Mouse (Mus musculus): ENCODE measurements around the gene Vrk3. TPM values are rescaled to one million over a fixed set of nuclear protein-coding genes. Genes with fewer than 3 reads are reported as not detected.

The Vrk3 gene
- polyA plus RNA-seq, 1 experiment from 2014 or later, result 32.5 TPM

DNA sequence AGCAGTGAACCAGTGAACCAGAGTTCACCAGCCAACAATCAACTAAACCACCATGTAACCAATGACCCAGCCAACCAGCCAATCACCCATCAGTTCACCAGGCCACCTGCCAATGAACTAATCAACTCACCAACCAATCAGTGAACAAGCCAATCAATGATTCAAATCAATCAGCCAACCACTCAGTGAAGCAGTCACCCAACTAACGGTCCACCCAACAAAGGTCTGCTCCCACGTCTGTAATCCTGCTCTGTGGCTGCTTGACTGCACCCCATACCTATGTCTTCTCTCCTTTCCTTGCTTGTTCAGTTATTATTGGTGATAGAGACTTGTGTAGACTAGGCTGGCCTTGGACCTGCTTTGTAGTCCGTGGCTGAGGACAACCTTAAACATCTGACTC, 65.8 kb downstream of the Vrk3 start:
- 93% methylated on average over 3 of the region's 3 CpGs for WGBS
- Histone ChIP-seq H3K9ac (ENCODE audit: low read depth, low read length) (no peak overlapping the region), H3K27me3 (ENCODE audit: control insufficient read depth, insufficient read depth, low read length) (no peaks in the 10 kb centered on the region), H3K36me3 (ENCODE audit: control insufficient read depth, insufficient read depth, low read length) (no peaks in the 10 kb centered on the region), H3K4me1 (replicated peaks; ENCODE audit: control insufficient read depth, insufficient read depth, low read length) (peaks cover 16% of the 10 kb centered on the region), H3K27ac (ENCODE audit: low read depth, low read length) (no peak overlapping the region), H3K4me3 (ENCODE audit: low read depth, low read length) (no peak overlapping the region), H3K4me2 (replicated peaks; ENCODE audit: low read depth, low read length) (no peak overlapping the region), H3K9me3 (ENCODE audit: control insufficient read depth, low read length) (no peaks in the 10 kb centered on the region)
- DNase-seq (ENCODE audit: low spot score), result no peak
- no peak for ATAC-seq (ENCODE audit: low FRiP score)

DNA sequence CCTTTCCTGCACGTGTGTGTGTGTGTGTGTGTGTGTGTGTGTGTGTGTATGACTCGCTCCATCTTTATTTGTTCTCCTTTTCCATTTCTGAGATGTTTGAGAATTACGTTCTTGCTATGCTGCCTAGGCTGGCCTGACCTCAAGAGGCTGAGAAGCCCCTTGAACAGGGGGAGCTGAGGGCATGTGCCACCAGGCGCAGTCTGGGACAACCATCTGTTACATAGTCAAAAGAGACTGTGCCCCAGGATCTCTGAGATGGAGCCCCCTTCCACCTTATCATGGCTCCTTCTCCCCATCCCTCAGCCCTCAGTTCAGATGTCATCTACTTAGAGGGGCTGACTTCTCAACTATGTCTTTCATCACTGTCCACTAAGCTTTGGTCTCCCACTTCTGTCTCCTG, 66.2 kb downstream of the Vrk3 start:
- ATAC-seq (ENCODE audit: low FRiP score) (no peak), DNase-seq (ENCODE audit: low spot score) (no peak)
- H3K4me2 ChIP-seq (replicated peaks; ENCODE audit: low read depth, low read length), result no peak overlapping the region
- H3K9me3 ChIP-seq (ENCODE audit: control insufficient read depth, low read length), result no peaks in the 10 kb centered on the region
- H3K27ac ChIP-seq (ENCODE audit: low read depth, low read length), result no peak overlapping the region
- H3K36me3 ChIP-seq (ENCODE audit: control insufficient read depth, insufficient read depth, low read length), result no peaks in the 10 kb centered on the region
- no peaks in the 10 kb centered on the region for H3K27me3 ChIP-seq (ENCODE audit: control insufficient read depth, insufficient read depth, low read length)
- H3K4me1 ChIP-seq (replicated peaks; ENCODE audit: control insufficient read depth, insufficient read depth, low read length), result peaks cover 17% of the 10 kb centered on the region
- 97% methylated on average over 3 of the region's 4 CpGs for WGBS
- H3K9ac ChIP-seq (ENCODE audit: low read depth, low read length), result no peak overlapping the region
- no peak overlapping the region for H3K4me3 ChIP-seq (ENCODE audit: low read depth, low read length)

DNA sequence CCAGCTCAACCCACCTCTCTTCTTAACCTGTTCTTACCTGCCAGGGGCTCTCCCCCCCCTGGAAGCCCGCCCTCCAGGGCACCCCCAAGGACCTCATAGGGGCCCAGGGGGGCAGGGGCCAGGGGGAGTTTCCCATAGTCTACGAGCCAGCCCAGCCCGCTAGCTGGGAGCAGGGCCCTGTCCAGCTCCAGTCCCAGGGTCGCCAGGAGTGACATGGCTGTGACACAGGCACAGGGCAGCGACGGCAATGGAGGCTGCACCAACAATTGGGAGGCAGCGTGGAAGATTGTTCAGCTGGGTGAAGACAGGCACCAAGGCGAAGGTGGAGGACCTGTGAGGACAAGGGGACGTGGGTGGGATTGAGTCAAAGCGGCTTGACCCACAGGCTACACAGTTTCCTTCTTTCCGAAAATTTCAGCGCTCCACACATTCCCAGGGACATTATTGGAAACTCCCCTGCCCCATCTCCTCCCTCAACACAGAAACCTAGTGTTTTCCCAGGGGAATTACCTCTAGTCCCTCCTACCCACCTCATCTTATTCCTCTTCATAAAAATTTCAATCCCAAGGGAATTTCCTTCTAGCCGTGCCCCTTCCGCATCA, 66.8 kb downstream of the Vrk3 start:
- Histone ChIP-seq H3K4me2 (replicated peaks; ENCODE audit: low read depth, low read length) (peak overlapping the region; percentile 28), H3K9ac (ENCODE audit: low read depth, low read length) (peak overlapping the region; percentile 35; the same call in 1 of the 2 replicates), H3K4me3 (ENCODE audit: low read depth, low read length) (peak overlapping the region; percentile 92), H3K36me3 (ENCODE audit: control insufficient read depth, insufficient read depth, low read length) (no peaks in the 10 kb centered on the region), H3K4me1 (replicated peaks; ENCODE audit: control insufficient read depth, insufficient read depth, low read length) (peaks cover 17% of the 10 kb centered on the region), H3K9me3 (ENCODE audit: control insufficient read depth, low read length) (no peaks in the 10 kb centered on the region), H3K27ac (ENCODE audit: low read depth, low read length) (peak overlapping the region; percentile 93; the same call in 1 of the 2 replicates), H3K27me3 (ENCODE audit: control insufficient read depth, insufficient read depth, low read length) (no peaks in the 10 kb centered on the region)
- 34% methylated on average over 14 of the region's 14 CpGs for WGBS
- DNase-seq (ENCODE audit: low spot score) (no peak), ATAC-seq (ENCODE audit: low FRiP score) (peak; percentile 13)

DNA sequence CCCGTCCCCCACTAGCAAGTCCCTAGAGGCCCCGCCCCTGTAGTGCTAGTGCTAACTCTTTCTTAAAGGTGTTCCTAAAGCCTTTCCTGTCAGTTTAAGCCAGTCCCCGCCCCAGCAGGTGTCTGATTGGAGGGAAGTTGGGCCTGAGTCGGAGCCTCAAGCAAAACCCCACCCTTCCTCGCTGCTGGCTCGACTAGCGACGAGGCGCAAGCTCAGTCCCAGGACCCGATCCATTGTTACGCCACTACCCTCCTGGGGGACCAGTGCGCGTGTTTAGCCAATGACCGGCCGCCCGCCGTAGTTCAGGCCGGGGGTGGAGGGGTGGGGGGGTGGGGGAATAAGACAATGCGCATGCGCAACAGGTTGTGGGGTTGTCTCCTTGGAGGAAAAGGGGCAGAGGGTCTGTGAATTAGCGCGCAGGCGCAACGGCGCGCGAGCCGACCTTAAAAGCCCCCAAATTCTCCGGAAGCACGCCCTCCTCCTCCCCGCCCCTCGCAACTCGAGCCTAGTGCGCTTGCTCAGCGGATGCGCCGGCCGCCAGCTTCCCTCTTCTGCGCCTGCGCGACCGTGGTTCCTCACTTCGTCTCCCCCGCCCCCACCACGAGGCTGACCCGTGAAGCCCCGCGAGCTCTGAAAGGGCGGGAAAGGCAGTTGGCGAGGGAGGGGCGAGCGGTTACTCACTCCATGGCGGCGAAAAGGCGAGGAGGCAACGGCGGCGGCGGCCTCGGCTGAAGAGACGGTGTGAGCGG, 67.7 kb downstream of the Vrk3 start, which contains the start of the genes Nup62 and Il4i1:
Nup62 (plus strand) TSS at position 368 of the 749 bp plus-strand sequence.
Il4i1 (plus strand) TSS at position 667 of the 749 bp plus-strand sequence.
- H3K9ac ChIP-seq (ENCODE audit: low read depth, low read length), result peak within 1 kb of the TSS; percentile 95
- H3K4me1 ChIP-seq (replicated peaks; ENCODE audit: control insufficient read depth, insufficient read depth, low read length), result peaks cover 17% of the 10 kb centered on the region
- peak within 1 kb of the TSS; percentile 93 for H3K27ac ChIP-seq (ENCODE audit: low read depth, low read length)
- peak; percentile 96 for ATAC-seq (ENCODE audit: low FRiP score)
- no peaks in the 10 kb centered on the region for H3K27me3 ChIP-seq (ENCODE audit: control insufficient read depth, insufficient read depth, low read length)
- under 1% methylated on average over 54 of the region's 62 CpGs for WGBS
- H3K4me2 ChIP-seq (replicated peaks; ENCODE audit: low read depth, low read length), result peak within 1 kb of the TSS; percentile 80
- H3K4me3 ChIP-seq (ENCODE audit: low read depth, low read length), result peak within 1 kb of the TSS; percentile 92
- H3K36me3 ChIP-seq (ENCODE audit: control insufficient read depth, insufficient read depth, low read length), result no peaks in the 10 kb centered on the region
- no peaks in the 10 kb centered on the region for H3K9me3 ChIP-seq (ENCODE audit: control insufficient read depth, low read length)
- DNase-seq (ENCODE audit: low spot score), result peak; percentile 100

DNA sequence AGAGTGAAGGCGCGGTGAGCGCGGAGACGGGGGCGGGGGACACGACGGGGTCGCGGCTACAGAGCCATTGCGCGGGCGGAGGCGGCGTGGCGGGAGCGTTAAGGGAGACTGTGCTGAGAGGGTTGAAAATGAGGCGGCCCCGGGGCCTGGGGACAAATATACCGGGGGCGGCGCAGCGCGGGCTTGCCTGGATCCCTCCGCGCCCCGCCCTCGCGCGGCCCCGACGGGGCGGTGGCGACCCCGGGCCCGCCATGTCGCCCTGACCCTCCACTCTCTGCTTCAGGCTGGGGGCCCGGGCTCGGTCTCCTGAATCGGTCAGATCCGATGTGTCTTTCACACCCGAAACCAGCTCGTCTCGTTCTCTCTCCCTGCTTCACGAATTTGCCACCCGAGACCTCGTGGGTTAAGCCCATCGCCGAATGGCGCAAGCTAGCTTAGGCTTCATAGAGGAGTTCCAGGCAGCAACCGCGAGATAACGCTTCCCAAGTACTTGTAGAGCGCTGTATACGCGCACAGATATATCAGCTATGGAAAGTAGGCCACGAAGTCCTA, 68.3 kb downstream of the Vrk3 start, which contains the start of gene Atf5:
Atf5 (minus strand) TSS at position 189 of the 552 bp plus-strand sequence.
- H3K27me3 ChIP-seq (ENCODE audit: control insufficient read depth, insufficient read depth, low read length), result no peaks in the 10 kb centered on the region
- DNase-seq (ENCODE audit: low spot score) (peak; percentile 75), ATAC-seq (ENCODE audit: low FRiP score) (peak; percentile 26)
- peak within 1 kb of the TSS; percentile 92 for H3K4me3 ChIP-seq (ENCODE audit: low read depth, low read length)
- H3K4me1 ChIP-seq (replicated peaks; ENCODE audit: control insufficient read depth, insufficient read depth, low read length), result peaks cover 17% of the 10 kb centered on the region
- peak within 1 kb of the TSS; percentile 93 for H3K27ac ChIP-seq (ENCODE audit: low read depth, low read length)
- H3K9ac ChIP-seq (ENCODE audit: low read depth, low read length), result peak within 1 kb of the TSS; percentile 95
- H3K36me3 ChIP-seq (ENCODE audit: control insufficient read depth, insufficient read depth, low read length), result no peaks in the 10 kb centered on the region
- WGBS, result 1% methylated on average over 52 of the region's 57 CpGs
- H3K4me2 ChIP-seq (replicated peaks; ENCODE audit: low read depth, low read length), result peak within 1 kb of the TSS; percentile 80
- H3K9me3 ChIP-seq (ENCODE audit: control insufficient read depth, low read length), result no peaks in the 10 kb centered on the region

DNA sequence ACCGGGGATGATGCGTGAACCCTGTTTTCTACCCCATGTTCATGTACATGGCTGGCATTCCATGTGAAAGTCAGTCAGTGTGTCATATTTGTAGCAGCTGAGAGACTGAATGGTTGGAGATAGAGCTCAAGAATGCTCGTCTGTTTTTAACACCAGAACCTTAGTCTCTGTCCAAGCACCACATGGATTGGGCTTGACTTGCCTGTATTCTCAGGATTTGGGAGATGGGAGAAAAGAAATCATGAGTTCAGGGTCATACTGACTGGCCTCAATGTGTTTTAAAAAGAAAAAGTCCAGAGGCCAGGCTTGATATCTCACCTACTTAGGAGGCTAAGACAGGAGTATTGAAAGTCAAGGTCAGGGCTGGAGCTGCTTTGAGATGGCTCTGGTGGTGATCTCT, 69.2 kb downstream of the Vrk3 start:
- Histone ChIP-seq H3K27me3 (ENCODE audit: control insufficient read depth, insufficient read depth, low read length) (no peaks in the 10 kb centered on the region), H3K4me1 (replicated peaks; ENCODE audit: control insufficient read depth, insufficient read depth, low read length) (peaks cover 17% of the 10 kb centered on the region), H3K9ac (ENCODE audit: low read depth, low read length) (peak overlapping the region; percentile 95), H3K36me3 (ENCODE audit: control insufficient read depth, insufficient read depth, low read length) (no peaks in the 10 kb centered on the region), H3K4me2 (replicated peaks; ENCODE audit: low read depth, low read length) (peak overlapping the region; percentile 80), H3K4me3 (ENCODE audit: low read depth, low read length) (peak overlapping the region; percentile 92), H3K27ac (ENCODE audit: low read depth, low read length) (no peak overlapping the region), H3K9me3 (ENCODE audit: control insufficient read depth, low read length) (no peaks in the 10 kb centered on the region)
- DNase-seq (ENCODE audit: low spot score) (no peak), ATAC-seq (ENCODE audit: low FRiP score) (no peak)
- WGBS, result 25% methylated on average over 3 of the region's 3 CpGs

DNA sequence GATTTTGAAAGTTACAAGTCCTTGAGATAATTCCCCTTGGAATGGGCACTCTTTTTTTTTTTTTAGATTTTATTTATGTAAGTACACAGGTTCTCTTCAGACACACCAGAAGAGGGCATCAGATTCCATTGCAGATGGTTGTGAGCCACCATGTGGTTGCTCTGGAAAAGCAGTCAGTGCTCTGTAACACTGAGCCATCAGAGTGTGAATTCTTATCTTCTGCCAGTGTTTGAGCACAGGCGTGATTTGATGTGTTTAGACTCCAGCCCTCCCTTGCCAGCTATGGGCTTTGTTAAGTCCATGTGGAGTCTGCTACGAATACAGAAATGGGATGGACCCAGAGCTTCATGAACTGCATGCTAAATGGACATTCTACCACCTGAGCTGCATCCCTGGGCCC, 70.0 kb downstream of the Vrk3 start:
- ATAC-seq (ENCODE audit: low FRiP score), result no peak
- no peak for DNase-seq (ENCODE audit: low spot score)
- Histone ChIP-seq H3K4me1 (replicated peaks; ENCODE audit: control insufficient read depth, insufficient read depth, low read length) (peaks cover 17% of the 10 kb centered on the region), H3K4me3 (ENCODE audit: low read depth, low read length) (peak overlapping the region; percentile 92), H3K9ac (ENCODE audit: low read depth, low read length) (0 out of 2 replicates have a peak overlapping the region, but pooled peaks have one; percentile 95), H3K9me3 (ENCODE audit: control insufficient read depth, low read length) (no peaks in the 10 kb centered on the region), H3K4me2 (replicated peaks; ENCODE audit: low read depth, low read length) (peak overlapping the region; percentile 80), H3K27me3 (ENCODE audit: control insufficient read depth, insufficient read depth, low read length) (no peaks in the 10 kb centered on the region), H3K36me3 (ENCODE audit: control insufficient read depth, insufficient read depth, low read length) (no peaks in the 10 kb centered on the region), H3K27ac (ENCODE audit: low read depth, low read length) (no peak overlapping the region)
- 39% methylated on average over 2 of the region's 2 CpGs for WGBS

DNA sequence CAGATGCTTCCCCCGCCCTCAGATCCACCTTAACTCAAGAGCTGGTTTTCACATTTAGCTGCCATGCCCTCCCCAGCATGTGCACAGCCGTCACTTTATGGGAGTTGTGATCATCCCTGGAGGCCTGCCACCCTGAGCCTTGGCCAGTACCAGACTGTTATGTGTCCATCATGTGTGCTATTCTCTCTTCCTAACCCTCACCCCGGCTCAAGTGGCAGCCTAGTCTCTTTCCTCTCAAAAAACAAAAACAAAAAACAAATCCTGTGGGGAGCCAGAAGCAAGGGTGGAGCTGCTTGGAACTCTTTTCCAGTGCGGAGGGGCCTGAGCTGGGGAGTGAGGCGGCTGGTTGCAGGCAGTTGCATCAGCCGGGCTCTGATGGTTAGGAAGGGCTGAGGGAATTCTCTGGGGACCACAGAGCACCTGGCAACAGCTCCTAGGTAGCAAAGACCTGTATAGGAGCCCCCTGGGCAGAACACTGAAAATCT, 70.6 kb downstream of the Vrk3 start:
- Histone ChIP-seq H3K4me2 (replicated peaks; ENCODE audit: low read depth, low read length) (peak overlapping the region; percentile 80), H3K9me3 (ENCODE audit: control insufficient read depth, low read length) (no peaks in the 10 kb centered on the region), H3K9ac (ENCODE audit: low read depth, low read length) (peak overlapping the region; percentile 21; the same call in 1 of the 2 replicates), H3K27ac (ENCODE audit: low read depth, low read length) (no peak overlapping the region), H3K27me3 (ENCODE audit: control insufficient read depth, insufficient read depth, low read length) (no peaks in the 10 kb centered on the region), H3K4me3 (ENCODE audit: low read depth, low read length) (peak overlapping the region; percentile 92), H3K36me3 (ENCODE audit: control insufficient read depth, insufficient read depth, low read length) (no peaks in the 10 kb centered on the region), H3K4me1 (replicated peaks; ENCODE audit: control insufficient read depth, insufficient read depth, low read length) (peaks cover 17% of the 10 kb centered on the region)
- 58% methylated on average over 6 of the region's 6 CpGs for WGBS
- DNase-seq (ENCODE audit: low spot score) (peak; percentile 22), ATAC-seq (ENCODE audit: low FRiP score) (no peak)

Measured in hindbrain, embryonic 11.5 days (tissue).